Mouse (Mus musculus): ENCODE data around the gene Golga5.

DNA sequence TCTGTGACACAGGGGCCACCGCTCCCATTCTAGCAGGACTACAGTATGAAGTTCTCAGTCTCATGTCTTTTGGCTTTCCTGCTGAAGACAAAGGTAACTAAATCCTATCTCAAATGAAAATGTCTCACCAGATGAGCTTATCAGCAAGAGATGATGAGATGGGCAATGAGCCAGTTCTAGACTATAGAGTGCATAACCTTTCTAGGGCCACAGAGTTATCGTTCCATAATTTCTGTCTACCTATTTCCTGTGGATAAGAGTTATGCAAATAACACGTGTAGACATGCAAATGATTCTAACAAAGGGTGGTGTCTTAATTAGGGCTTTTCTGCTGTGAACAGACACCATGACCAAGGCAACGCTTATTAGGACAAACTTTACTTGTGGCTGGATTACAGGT, 34.8 kb upstream of the Golga5 start:
- TF ChIP-seq GATA1 (IDR thresholded peaks at IDR 0.05; ENCODE audit: low read length) (no peak), TAL1 (IDR thresholded peaks at IDR 0.05; ENCODE audit: low read length) (no peak)
